Mouse (Mus musculus): ENCODE measurements at regions not wholly inside any gene's neighbourhood (a gene's known extent, or its start where the extent isn't known, plus 50 kb on each side); places are given as distances from the start of the nearest gene placed in this dataset.

DNA sequence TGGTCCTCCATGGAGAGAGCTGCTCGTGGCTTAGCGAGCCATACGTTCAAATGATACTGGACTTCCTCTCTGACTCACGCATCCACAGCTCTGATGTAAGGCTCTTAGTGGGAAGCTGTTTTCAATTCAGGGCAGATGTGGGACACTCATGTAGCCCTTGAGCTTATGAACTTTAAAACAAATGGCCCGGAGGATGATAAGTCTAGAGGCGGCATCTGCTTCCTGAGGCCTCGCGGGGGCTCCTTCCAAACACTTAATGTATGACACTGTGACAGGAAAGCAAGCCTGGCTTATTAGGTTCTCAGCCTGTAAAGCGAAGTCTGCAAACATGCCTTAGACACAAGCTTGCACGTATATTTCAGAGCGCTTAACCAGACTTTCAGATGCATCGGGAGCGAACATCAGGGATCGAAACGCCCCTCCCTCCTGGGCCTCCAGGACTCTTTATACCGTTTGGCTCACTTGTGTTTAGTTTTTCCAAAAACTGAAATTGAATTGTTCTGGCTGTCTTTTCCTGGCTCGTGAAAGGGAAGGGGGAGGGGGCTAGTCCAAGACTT is 59.4 kb upstream of the Sash1 start:
- no peak for DNase-seq (ENCODE audit: low read depth)

- no peak for DNase-seq (ENCODE audit: low read depth)
Observed at GRCm38 (mm10) chr10:8944586-8944985, 58.7 kb upstream of the Sash1 start.

DNA sequence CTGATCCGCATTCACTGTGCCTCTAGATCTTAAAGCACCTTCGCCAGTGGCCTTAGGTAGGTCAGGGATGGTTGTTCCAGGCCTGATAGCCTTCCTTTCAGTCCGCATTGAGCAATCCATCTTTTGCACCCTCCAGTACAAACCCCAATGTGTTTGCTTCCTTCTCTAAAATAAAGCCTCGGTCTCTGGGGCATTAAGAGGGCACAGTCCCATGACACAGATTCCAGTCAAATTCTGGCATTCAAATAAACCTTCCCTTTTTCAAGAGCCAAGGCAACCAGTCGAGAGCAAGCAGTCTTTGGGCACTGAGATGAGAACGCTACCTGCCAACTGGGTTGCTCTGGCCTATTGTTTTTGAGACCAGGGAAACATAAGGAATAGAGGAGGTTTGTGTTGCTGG is 57.8 kb upstream of the Sash1 start:
- no peak for DNase-seq (ENCODE audit: low read depth)

DNA sequence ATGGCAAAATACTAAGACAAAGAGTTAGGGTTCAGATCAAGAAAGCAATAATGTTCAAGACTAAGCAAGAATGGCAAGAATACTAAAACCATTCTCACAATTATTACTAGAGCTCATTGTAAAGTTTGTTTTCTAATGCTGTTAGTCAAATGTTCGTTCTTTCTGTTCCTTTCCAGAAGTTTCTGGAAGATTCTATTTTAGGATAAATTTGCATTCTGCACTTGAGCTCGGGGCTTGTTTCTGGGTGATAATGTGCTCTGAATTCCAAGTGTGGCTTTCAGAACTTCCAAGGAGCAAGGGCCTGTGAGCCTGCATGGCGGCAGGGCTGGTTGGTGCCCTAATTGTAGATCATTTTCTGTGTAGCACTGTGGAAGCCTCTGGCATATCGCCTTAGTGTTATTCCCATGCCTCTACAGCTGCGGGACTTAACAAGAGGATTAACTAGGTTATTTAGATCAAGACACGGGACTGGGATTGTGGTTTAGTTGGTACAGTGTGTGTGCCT is 57.1 kb upstream of the Sash1 start:
- DNase-seq (ENCODE audit: low read depth), result no peak

GRCm38 (mm10) chr10:8936369-8936768 is 50.5 kb upstream of the Sash1 start:
- DNase-seq (ENCODE audit: low read depth), result peak; percentile 72

Measured in gonadal fat pad, adult 2 months (tissue).